Mouse (Mus musculus) MEL (cell line): ENCODE measurements around the gene Acad12. TPM values are rescaled to one million over a fixed set of nuclear protein-coding genes. Genes with fewer than 3 reads are reported as not detected.

Source experiments
- DNase-seq: peaks from one replicate; pipeline ENCODE4 v3.0.0; 2011; ENCODE audit warnings: low read depth, low spot score
- H3K27ac ChIP-seq: 2 replicates; pipeline ENCODE4 v1.5.1; 2012; ENCODE audit warnings: low read depth, mild to moderate bottlenecking, control low read depth, low read length, moderate library complexity; ENCODE audit not compliant: control insufficient read depth
- H3K27me3 ChIP-seq, 2 experiments: fragments of 150-350 bp in 1 of 2; sonication (generic) in 1 of 2; 2 replicates each; pipeline ENCODE4 v1.6.1; 2012; ENCODE audit warnings: low read length in 2 of 2, mild to moderate bottlenecking in 2 of 2, improper control_type of control experiment in 1 of 2, moderate library complexity in 1 of 2; ENCODE audit not compliant: insufficient read depth in 2 of 2, control insufficient read depth in 1 of 2
- H3K36me3 ChIP-seq, 2 experiments: 2 replicates each; pipeline ENCODE4 v1.6.1; 2012 to 2014; ENCODE audit warnings: low read length in 2 of 2, improper control_type of control experiment in 1 of 2, inconsistent platforms in 1 of 2, mild to moderate bottlenecking in 1 of 2; ENCODE audit not compliant: insufficient read depth in 2 of 2, control insufficient read depth in 1 of 2
- H3K4me1 ChIP-seq, 2 experiments: fragments of 150-350 bp in 1 of 2; sonication (generic) in 1 of 2; 2 replicates each; pipeline ENCODE4 v1.6.1; 2012; ENCODE audit warnings: low read length in 2 of 2, improper control_type of control experiment in 1 of 2, mild to moderate bottlenecking in 1 of 2; ENCODE audit not compliant: insufficient read depth in 2 of 2, control insufficient read depth in 1 of 2
- H3K4me3 ChIP-seq, 2 experiments: fragments of 150-350 bp in 1 of 2; sonication (generic) in 1 of 2; 2 replicates each; pipeline ENCODE4 v1.5.1; 2012; ENCODE audit warnings: low read depth in 2 of 2, low read length in 2 of 2, mild to moderate bottlenecking in 2 of 2, moderate library complexity in 2 of 2, control low read depth in 1 of 2, improper control_type of control experiment in 1 of 2; ENCODE audit not compliant: control insufficient read depth in 1 of 2, insufficient read depth in 1 of 2
- H3K79me2 ChIP-seq: 2 replicates; pipeline ENCODE4 v1.6.1; 2012; ENCODE audit warnings: mild to moderate bottlenecking, low read length, moderate library complexity; ENCODE audit not compliant: control insufficient read depth, poor library complexity, insufficient read depth
- H3K9ac ChIP-seq: 2 replicates; pipeline ENCODE4 v1.6.1; 2012; ENCODE audit warnings: low read depth, mild to moderate bottlenecking, control low read depth, low read length, moderate library complexity; ENCODE audit not compliant: control insufficient read depth, poor library complexity, severe bottlenecking
- H3K9me3 ChIP-seq: fragments of 150-350 bp; sonication (generic); replicated peaks from 2 replicates; pipeline ENCODE4 v1.6.1; 2012; ENCODE audit warnings: mild to moderate bottlenecking, low read length, improper control_type of control experiment, moderate library complexity; ENCODE audit not compliant: insufficient read depth
- CHD1 ChIP-seq: IDR thresholded peaks from 2 replicates; pipeline ENCODE4 v1.6.1; 2012; ENCODE audit warnings: low read depth, mild to moderate bottlenecking, inconsistent platforms, low read length, improper control_type of control experiment
- CHD2 ChIP-seq: IDR thresholded peaks from 2 replicates; pipeline ENCODE4 v1.6.1; 2011; ENCODE audit warnings: low read length, improper control_type of control experiment
- CTCF ChIP-seq, 3 experiments: IDR thresholded peaks in 2 of 3; conservative IDR thresholded peaks in 1 of 3; 2 replicates each; pipeline ENCODE4 v1.5.1; 2011 to 2012; ENCODE audit warnings: low read length in 3 of 3, low read depth in 2 of 3, mild to moderate bottlenecking in 2 of 3, improper control_type of control experiment in 1 of 3, inconsistent platforms in 1 of 3, mixed read lengths in 1 of 3, moderate library complexity in 1 of 3; ENCODE audit not compliant: control insufficient read depth in 1 of 3, insufficient read depth in 1 of 3, poor library complexity in 1 of 3, severe bottlenecking in 1 of 3
- ELF1 ChIP-seq: IDR thresholded peaks from 2 replicates; pipeline ENCODE4 v1.6.1; 2014; ENCODE audit warnings: low read depth, mild to moderate bottlenecking, inconsistent platforms, low read length, improper control_type of control experiment, moderate library complexity
- EP300 ChIP-seq, 2 experiments: IDR thresholded peaks; 2 replicates each; pipeline ENCODE4 v1.6.1; 2011; ENCODE audit warnings: improper control_type of control experiment in 2 of 2, low read length in 2 of 2, low read depth in 1 of 2, mild to moderate bottlenecking in 1 of 2
- ETS1 ChIP-seq: IDR thresholded peaks from 2 replicates; pipeline ENCODE4 v1.6.1; 2012; ENCODE audit warnings: low read depth, mild to moderate bottlenecking, inconsistent platforms, low read length, improper control_type of control experiment, moderate library complexity
- GABPA ChIP-seq: IDR thresholded peaks from 2 replicates; pipeline ENCODE4 v1.6.1; 2012; ENCODE audit warnings: low read depth, mild to moderate bottlenecking, inconsistent platforms, low read length, improper control_type of control experiment, moderate library complexity
- GATA1 ChIP-seq: IDR thresholded peaks from 2 replicates; pipeline ENCODE4 v1.6.1; 2011; ENCODE audit warnings: low read depth, low read length, improper control_type of control experiment
- HCFC1 ChIP-seq: IDR thresholded peaks from 2 replicates; pipeline ENCODE4 v1.6.1; 2012; ENCODE audit warnings: low read depth, mild to moderate bottlenecking, inconsistent platforms, low read length, improper control_type of control experiment, moderate library complexity
- JUND ChIP-seq: IDR thresholded peaks from 2 replicates; pipeline ENCODE4 v1.6.1; 2011; ENCODE audit warnings: low read depth, mild to moderate bottlenecking, improper control_type of control experiment, low read length
- KAT2A ChIP-seq: conservative IDR thresholded peaks from 2 replicates; pipeline ENCODE4 v1.6.1; 2012; ENCODE audit warnings: low read depth, low read length, improper control_type of control experiment, inconsistent platforms
- MAFK ChIP-seq: IDR thresholded peaks from 2 replicates; pipeline ENCODE4 v1.6.1; 2011; ENCODE audit warnings: low read depth, mild to moderate bottlenecking, low read length, improper control_type of control experiment, borderline replicate concordance
- MAX ChIP-seq: IDR thresholded peaks from 2 replicates; pipeline ENCODE4 v1.6.1; 2011; ENCODE audit warnings: low read length, improper control_type of control experiment
- MAZ ChIP-seq: IDR thresholded peaks from 2 replicates; pipeline ENCODE4 v1.6.1; 2012; ENCODE audit warnings: low read depth, mild to moderate bottlenecking, inconsistent platforms, low read length, improper control_type of control experiment
- MXI1 ChIP-seq: IDR thresholded peaks from 2 replicates; pipeline ENCODE4 v1.6.1; 2011; ENCODE audit warnings: mild to moderate bottlenecking, low read depth, low read length, improper control_type of control experiment
- MYB ChIP-seq: IDR thresholded peaks from 2 replicates; pipeline ENCODE4 v1.6.1; 2011; ENCODE audit warnings: mild to moderate bottlenecking, low read depth, low read length, improper control_type of control experiment
- MYC ChIP-seq: IDR thresholded peaks from 2 replicates; pipeline ENCODE4 v1.6.1; 2011; ENCODE audit warnings: low read depth, mild to moderate bottlenecking, low read length, improper control_type of control experiment, moderate library complexity
- NELFE ChIP-seq: IDR thresholded peaks from 2 replicates; pipeline ENCODE4 v1.6.1; 2011; ENCODE audit warnings: low read depth, low read length, improper control_type of control experiment
- NRF1 ChIP-seq: IDR thresholded peaks from 2 replicates; pipeline ENCODE4 v1.6.1; 2014; ENCODE audit warnings: low read depth, mild to moderate bottlenecking, inconsistent platforms, low read length, improper control_type of control experiment, moderate library complexity; ENCODE audit not compliant: poor library complexity, insufficient read depth, severe bottlenecking
- POLR2A ChIP-seq, 2 experiments: IDR thresholded peaks; 2 replicates each; pipeline ENCODE4 v1.6.1; 2011 to 2012; ENCODE audit warnings: low read length in 2 of 2, mild to moderate bottlenecking in 2 of 2, control low read depth in 1 of 2, improper control_type of control experiment in 1 of 2, low read depth in 1 of 2, moderate library complexity in 1 of 2; ENCODE audit not compliant: control insufficient read depth in 1 of 2, insufficient read depth in 1 of 2, poor library complexity in 1 of 2
- POLR2AphosphoS2 ChIP-seq: IDR thresholded peaks from 2 replicates; pipeline ENCODE4 v1.6.1; 2011; ENCODE audit warnings: low read length, improper control_type of control experiment
- RAD21 ChIP-seq: IDR thresholded peaks from 2 replicates; pipeline ENCODE4 v1.6.1; 2011; ENCODE audit warnings: mild to moderate bottlenecking, low read depth, low read length, improper control_type of control experiment
- RCOR1 ChIP-seq: IDR thresholded peaks from 2 replicates; pipeline ENCODE4 v1.6.1; 2012; ENCODE audit warnings: low read depth, mild to moderate bottlenecking, inconsistent platforms, low read length, improper control_type of control experiment
- SIN3A ChIP-seq: IDR thresholded peaks from 2 replicates; pipeline ENCODE4 v1.6.1; 2012; ENCODE audit warnings: low read length, improper control_type of control experiment, inconsistent platforms
- SMC3 ChIP-seq: IDR thresholded peaks from 2 replicates; pipeline ENCODE4 v1.6.1; 2011; ENCODE audit warnings: low read depth, low read length, improper control_type of control experiment
- TAL1 ChIP-seq: IDR thresholded peaks from 2 replicates; pipeline ENCODE4 v1.6.1; 2012; ENCODE audit warnings: mild to moderate bottlenecking, inconsistent platforms, low read length, moderate library complexity, mixed read lengths
- TBP ChIP-seq: IDR thresholded peaks from 2 replicates; pipeline ENCODE4 v1.8.0; 2011; ENCODE audit warnings: low read depth, low read length, improper control_type of control experiment
- TCF12 ChIP-seq: IDR thresholded peaks from 2 replicates; pipeline ENCODE4 v1.6.1; 2014; ENCODE audit warnings: low read depth, mild to moderate bottlenecking, inconsistent platforms, low read length, improper control_type of control experiment, moderate library complexity
- UBTF ChIP-seq: IDR thresholded peaks from 2 replicates; pipeline ENCODE4 v1.6.1; 2012; ENCODE audit warnings: low read depth, mild to moderate bottlenecking, inconsistent platforms, low read length, improper control_type of control experiment, moderate library complexity, borderline replicate concordance; ENCODE audit not compliant: insufficient read depth
- USF1 ChIP-seq: IDR thresholded peaks from 2 replicates; pipeline ENCODE4 v1.6.1; 2014; ENCODE audit warnings: low read depth, mild to moderate bottlenecking, inconsistent platforms, low read length, improper control_type of control experiment, moderate library complexity
- USF2 ChIP-seq, 2 experiments: IDR thresholded peaks; 2 replicates each; pipeline ENCODE4 v1.6.1; 2011 to 2012; ENCODE audit warnings: improper control_type of control experiment in 2 of 2, low read length in 2 of 2, borderline replicate concordance in 1 of 2, inconsistent platforms in 1 of 2, low read depth in 1 of 2, mild to moderate bottlenecking in 1 of 2; ENCODE audit not compliant: insufficient read depth in 1 of 2
- ZC3H11A ChIP-seq: IDR thresholded peaks from 2 replicates; pipeline ENCODE4 v1.6.1; 2012; ENCODE audit warnings: low read depth, mild to moderate bottlenecking, inconsistent platforms, low read length, improper control_type of control experiment
- ZKSCAN1 ChIP-seq: IDR thresholded peaks from 2 replicates; pipeline ENCODE4 v1.6.1; 2012; ENCODE audit warnings: low read depth, mild to moderate bottlenecking, inconsistent platforms, low read length, improper control_type of control experiment, moderate library complexity
- ZMIZ1 ChIP-seq: IDR thresholded peaks from 2 replicates; pipeline ENCODE4 v1.6.1; 2012; ENCODE audit warnings: low read depth, mild to moderate bottlenecking, inconsistent platforms, low read length, improper control_type of control experiment, moderate library complexity
- ZNF384 ChIP-seq: IDR thresholded peaks from 2 replicates; pipeline ENCODE4 v1.6.1; 2012; ENCODE audit warnings: low read depth, mild to moderate bottlenecking, inconsistent platforms, low read length, improper control_type of control experiment
- polyA plus RNA-seq, 2 experiments: library from polyadenylated mRNA; stranded (reverse) in 1 of 2; unstranded in 1 of 2; fragments of >175 nt in 1 of 2; fragments of >200 nt in 1 of 2; gene quantifications; 2 replicates each; pipeline versions ENCODE4 v1.2.1 to v1.2.4; 2012; ENCODE audit warnings: low replicate concordance in 2 of 2, low read depth in 1 of 2; ENCODE audit not compliant: insufficient read length in 2 of 2, insufficient read depth in 1 of 2, missing spikeins in 1 of 2
- total RNA-seq: library from RNA; depleted of rRNA; stranded (reverse); fragments of 300-350 nt; gene quantifications from 2 replicates; pipeline ENCODE4 v1.2.3, GENCODE M21; 2012

Gene Acad12
- total and polyA plus RNA-seq, 3 experiments: 2.6 to 6.4 TPM; not detected in 1

GRCm38 (mm10) chr5:121593451-121594401 is 25.0 kb downstream of the Acad12 start, which contains the start of gene Aldh2:
Gene Aldh2 (minus strand): TSS chr5:121593824.
- peak; percentile 92 for DNase-seq
- H3K27ac ChIP-seq: peak within 1 kb of the TSS; percentile 59
- H3K4me3 ChIP-seq: peak within 1 kb of the TSS; percentile 71 to 83
- no peaks in the 10 kb centered on the region for H3K27me3 ChIP-seq
- peak within 1 kb of the TSS; percentile 71 for H3K9ac ChIP-seq
- H3K79me2 ChIP-seq: peaks cover 9% of the 10 kb centered on the region
- peaks cover 24 to 45% of the 10 kb centered on the region in 2 experiments for H3K4me1 ChIP-seq
- H3K36me3 ChIP-seq: peaks cover 0 to 38% of the 10 kb centered on the region in 2 experiments; a peak in 2 of 4 replicates
- no peaks in the 10 kb centered on the region for H3K9me3 ChIP-seq
- TF ChIP-seq MYB (no peak), GABPA (no peak), ELF1 (no peak), USF1 (peak; percentile 97), ZC3H11A (no peak), TBP (0 out of 2 replicates have a peak, but pooled peaks have one; percentile 59), CHD1 (0 out of 2 replicates have a peak, but pooled peaks have one; percentile 23), KAT2A (no peak), POLR2A (IDR thresholded peaks at IDR 0.05; ENCODE audit: control insufficient read depth in 1 of 2, insufficient read depth in 1 of 2, low read depth in 1 of 2, low read length in 2 of 2, poor library complexity in 1 of 2) (peak; percentile 47 to 54), RCOR1 (no peak), RAD21 (no peak), TAL1 (no peak), HCFC1 (peak; percentile 74), JUND (no peak), USF2 (IDR thresholded peaks at IDR 0.05; ENCODE audit: borderline replicate concordance in 1 of 2, insufficient read depth in 1 of 2, low read depth in 1 of 2, low read length in 2 of 2) (peak; percentile 61 to 89), SMC3 (no peak), UBTF (no peak), MXI1 (peak; percentile 56), EP300 (IDR thresholded peaks at IDR 0.05; ENCODE audit: low read depth in 1 of 2, low read length in 2 of 2) (no peak), MYC (peak; percentile 17; the same call in 1 of the 2 replicates), ZNF384 (no peak), SIN3A (peak; percentile 69), MAX (peak; percentile 91), ETS1 (0 out of 2 replicates have a peak, but pooled peaks have one; percentile 23), MAZ (0 out of 2 replicates have a peak, but pooled peaks have one; percentile 57), CTCF (IDR thresholded peaks at IDR 0.05 in 2 of 3, conservative IDR thresholded peaks at IDR 0.05 in 1 of 3; ENCODE audit: control insufficient read depth in 1 of 3, insufficient read depth in 1 of 3, low read depth in 2 of 3, low read length in 3 of 3, poor library complexity in 1 of 3, severe bottlenecking in 1 of 3) (no peak), ZMIZ1 (peak; percentile 87), POLR2AphosphoS2 (peak; percentile 51; the same call in 1 of the 2 replicates), TCF12 (peak; percentile 47), NELFE (peak; percentile 65), GATA1 (no peak), CHD2 (no peak), NRF1 (0 out of 2 replicates have a peak, but pooled peaks have one; percentile 13), ZKSCAN1 (no peak), MAFK (no peak)
